Mouse (Mus musculus): ENCODE measurements around the gene Cry2.

Cry2 gene

GRCm38 (mm10) chr2:92445890-92446289 is 12.0 kb upstream of the Cry2 start:
- peak; percentile 75 for DNase-seq (ENCODE audit: low spot score)

- no peak for DNase-seq (ENCODE audit: low spot score)
These were observed 10.5 kb upstream of the Cry2 start for GRCm38 (mm10) chr2:92444376-92444775.

- no peak for DNase-seq (ENCODE audit: low spot score)
These were observed 9.5 kb upstream of the Cry2 start for GRCm38 (mm10) chr2:92443313-92443712.

- DNase-seq (ENCODE audit: low spot score) = no peak
These were observed 8.7 kb upstream of the Cry2 start for GRCm38 (mm10) chr2:92442419-92443001.

- no peak for DNase-seq (ENCODE audit: low spot score)
These were observed 6.6 kb upstream of the Cry2 start for GRCm38 (mm10) chr2:92440432-92440831.

GRCm38 (mm10) chr2:92438567-92438966 is 4.7 kb upstream of the Cry2 start:
- DNase-seq (ENCODE audit: low spot score) = no peak

- DNase-seq (ENCODE audit: low spot score) = peak; percentile 75
These were observed 4.0 kb upstream of the Cry2 start for GRCm38 (mm10) chr2:92437875-92438274.

GRCm38 (mm10) chr2:92437366-92437765 is 3.5 kb upstream of the Cry2 start:
- peak; percentile 38 for DNase-seq (ENCODE audit: low spot score)

GRCm38 (mm10) chr2:92435023-92435422 is 1.2 kb upstream of the Cry2 start:
- DNase-seq (ENCODE audit: low spot score) = no peak

- no peak for DNase-seq (ENCODE audit: low spot score)
These were observed 517 bp upstream of the Cry2 start for GRCm38 (mm10) chr2:92434375-92434745.

- peak; percentile 89 for DNase-seq (ENCODE audit: low spot score)
These were observed 1.2 kb downstream of the Cry2 start for GRCm38 (mm10) chr2:92432299-92433295.

GRCm38 (mm10) chr2:92431611-92432179 is 2.1 kb downstream of the Cry2 start:
- DNase-seq (ENCODE audit: low spot score) = no peak

GRCm38 (mm10) chr2:92430723-92431541 is 2.9 kb downstream of the Cry2 start:
- peak; percentile 51 for DNase-seq (ENCODE audit: low spot score)

- DNase-seq (ENCODE audit: low spot score) = no peak
These were observed 3.8 kb downstream of the Cry2 start for GRCm38 (mm10) chr2:92430089-92430488.

- DNase-seq (ENCODE audit: low spot score) = peak; percentile 58
These were observed 6.0 kb downstream of the Cry2 start for GRCm38 (mm10) chr2:92427882-92428281.

GRCm38 (mm10) chr2:92426426-92426825 is 7.4 kb downstream of the Cry2 start:
- DNase-seq (ENCODE audit: low spot score) = no peak

- DNase-seq (ENCODE audit: low spot score) = no peak
These were observed 8.5 kb downstream of the Cry2 start for GRCm38 (mm10) chr2:92425366-92425765.

- no peak for DNase-seq (ENCODE audit: low spot score)
These were observed 9.2 kb downstream of the Cry2 start for GRCm38 (mm10) chr2:92424462-92425308.

- DNase-seq (ENCODE audit: low spot score) = no peak
These were observed 10.0 kb downstream of the Cry2 start for GRCm38 (mm10) chr2:92423702-92424461.

- no peak for DNase-seq (ENCODE audit: low spot score)
These were observed 10.7 kb downstream of the Cry2 start for GRCm38 (mm10) chr2:92423156-92423555.
